Mouse (Mus musculus) E14TG2a.4 (cell line): ENCODE data around the gene Tsen54.

ENCODE experiments used
- CTCF ChIP-seq: conservative IDR thresholded peaks from 2 replicates; pipeline ENCODE4 v1.5.1; 2014; ENCODE audit warnings: low read length
- POU5F1 ChIP-seq: IDR thresholded peaks from 2 replicates; pipeline ENCODE4 v1.6.1; 2014; ENCODE audit warnings: low read length, borderline replicate concordance

- TF ChIP-seq CTCF (no peak), POU5F1 (no peak)
Observed at GRCm38 (mm10) chr11:115857936-115858335, 43.4 kb downstream of the Tsen54 start.
